Mouse (Mus musculus) layer of hippocampus, adult 11-12 months (tissue): ENCODE results near the gene Nfkbib.

Experiments
- DNase-seq: peaks from one replicate; pipeline ENCODE4 v3.0.0; 2022; ENCODE audit warnings: low spot score

Nfkbib gene

DNA sequence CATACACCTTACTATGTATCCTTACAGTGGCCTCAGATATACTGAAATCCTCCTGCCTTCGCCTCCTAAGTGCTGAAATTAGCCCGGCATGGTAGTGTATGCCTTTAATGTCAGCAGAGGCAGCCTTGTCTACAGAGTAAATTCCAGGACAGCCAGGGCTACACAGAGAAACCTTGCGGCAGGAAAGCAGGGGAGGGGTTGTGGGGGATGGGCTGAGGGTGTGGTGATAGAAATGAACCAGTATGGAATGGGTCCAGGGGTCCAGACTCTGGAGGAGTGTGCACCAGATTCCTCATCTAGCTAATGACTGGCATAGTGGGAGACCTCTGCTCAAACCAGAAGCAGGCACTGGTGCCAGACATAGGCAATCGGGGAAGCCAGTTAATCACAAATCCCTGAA, 48.2 kb downstream of the Nfkbib start:
- no peak for DNase-seq

DNA sequence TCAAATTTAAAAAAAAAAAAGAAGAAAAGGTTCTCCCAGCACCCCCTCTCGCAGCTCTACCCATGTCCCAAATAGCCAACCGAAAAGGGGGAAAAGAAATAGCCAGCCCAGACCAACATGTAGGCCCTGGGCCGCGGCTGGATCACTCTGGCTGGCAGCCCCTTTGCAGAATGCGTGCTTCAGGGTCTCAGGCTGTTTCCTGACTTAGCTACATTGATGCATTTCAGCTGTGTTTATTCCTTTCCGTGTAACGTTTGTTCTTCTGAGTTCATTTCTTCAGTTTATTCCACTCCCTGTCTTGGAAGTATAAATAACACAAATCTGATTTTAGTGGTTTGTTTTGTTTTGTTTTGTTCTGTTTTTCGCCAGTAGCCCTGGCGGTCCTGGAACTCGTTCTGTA, 49.6 kb downstream of the Nfkbib start:
- no peak for DNase-seq

DNA sequence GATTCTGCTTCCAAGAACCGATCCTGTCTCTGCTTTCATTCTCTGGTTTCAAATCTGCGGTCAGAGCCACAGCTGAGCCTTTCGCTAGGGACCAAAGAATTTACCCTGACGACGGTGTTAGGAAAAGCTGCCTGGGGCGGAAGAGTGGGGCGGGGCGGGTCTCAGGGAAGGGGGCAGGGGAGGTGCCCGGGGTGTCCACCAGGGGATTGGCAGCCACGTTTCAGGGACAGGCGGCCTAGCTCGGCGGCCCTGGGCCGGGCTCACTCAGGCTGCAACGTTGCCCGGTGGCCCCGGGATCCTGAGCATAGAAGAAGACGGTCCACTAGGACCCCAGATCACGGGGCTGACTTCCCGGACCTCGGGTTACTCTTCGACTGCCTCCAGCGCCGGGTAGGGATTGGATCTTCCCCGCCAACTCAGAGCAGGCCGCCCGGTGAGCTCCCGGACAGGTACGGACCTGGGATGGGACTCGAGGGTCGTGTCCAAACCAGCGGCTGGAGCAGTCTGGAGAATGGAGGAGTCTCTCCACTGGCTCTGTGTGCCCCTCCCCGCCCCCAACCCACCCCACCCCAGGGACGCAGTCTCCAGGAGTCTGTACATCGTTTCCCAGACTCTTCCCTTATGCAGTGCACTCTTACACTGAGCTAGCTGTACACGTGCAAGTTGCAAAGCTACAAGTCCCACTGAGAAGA, 50.6 kb downstream of the Nfkbib start, which contains the start of gene Fbxo17:
Gene Fbxo17, plus strand, starts transcription at position 215 of the 692 bp plus-strand sequence.
- no peak for DNase-seq

DNA sequence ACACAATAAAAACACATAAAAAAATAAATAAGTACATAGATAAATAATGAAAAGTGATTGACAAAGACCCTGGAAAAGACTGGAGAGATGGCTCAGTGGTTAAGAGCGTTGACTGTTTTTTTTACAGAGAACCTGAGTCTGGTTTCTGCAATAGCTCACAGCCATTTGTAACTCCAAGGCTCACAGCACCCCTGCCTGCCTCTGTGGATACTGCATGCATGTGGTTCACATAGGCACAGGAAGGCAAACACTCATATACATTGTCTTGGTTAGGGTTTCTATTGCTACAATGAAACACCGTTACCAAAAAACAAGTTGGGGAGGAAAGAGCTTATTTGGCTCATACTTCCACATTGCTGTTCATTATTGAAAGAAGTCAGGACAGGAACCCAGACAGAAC, 51.7 kb downstream of the Nfkbib start:
- DNase-seq: no peak

DNA sequence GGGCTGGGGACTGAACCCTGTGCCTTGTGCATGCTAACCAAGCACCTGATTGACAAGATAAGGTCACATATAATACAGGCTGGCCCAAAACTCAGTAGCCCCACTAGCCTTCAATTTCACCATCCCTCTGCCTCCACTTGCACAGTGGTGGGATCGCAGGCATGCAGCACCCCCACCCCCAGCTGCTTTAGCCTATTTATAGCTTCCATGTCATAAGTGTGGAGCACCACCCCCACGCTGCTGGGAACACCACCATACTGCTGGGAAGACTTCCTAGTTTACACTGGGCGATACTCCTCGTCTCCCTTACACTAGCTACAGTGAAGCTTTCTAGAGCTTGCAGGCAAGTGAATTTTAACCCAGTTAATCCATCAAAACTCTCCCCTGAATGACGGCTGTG, 52.6 kb downstream of the Nfkbib start:
- DNase-seq: peak; percentile 58

DNA sequence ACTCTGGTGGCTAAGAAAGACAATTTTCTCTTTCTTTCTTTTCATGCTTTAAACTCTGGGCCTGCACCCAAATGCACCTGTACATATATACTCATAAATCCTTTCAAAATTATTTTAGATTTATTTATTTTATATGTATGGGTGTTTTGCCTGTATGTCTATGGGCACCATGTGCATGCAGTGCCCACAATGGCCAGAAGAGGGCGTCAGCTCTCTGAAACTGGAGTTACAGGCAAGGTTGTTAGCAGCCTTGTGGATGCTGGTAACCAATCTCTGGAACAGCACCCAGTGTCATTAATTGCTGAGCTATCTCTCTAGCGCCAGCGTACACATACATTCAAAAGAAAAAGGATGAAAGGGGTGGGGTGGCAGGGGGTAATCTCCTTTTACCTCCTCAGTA, 56.4 kb downstream of the Nfkbib start:
- DNase-seq: no peak

DNA sequence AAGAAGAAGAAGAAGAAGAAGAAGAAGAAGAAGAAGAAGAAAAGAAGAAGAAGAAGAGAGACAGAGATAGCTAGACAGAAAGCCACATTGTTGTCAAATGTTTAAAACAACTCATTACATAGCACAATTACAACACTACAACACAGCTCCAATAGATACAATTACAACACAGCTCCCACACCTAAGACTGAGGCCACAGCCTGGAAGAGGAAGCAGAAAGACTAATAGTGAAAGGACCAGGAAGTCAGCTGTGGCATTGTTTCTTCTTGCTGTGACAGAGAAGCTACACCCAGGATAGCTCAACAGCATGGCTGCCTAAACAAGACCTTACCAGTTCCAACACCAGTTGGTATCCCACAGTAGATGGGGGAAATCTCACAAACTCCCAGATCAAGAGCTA, 57.9 kb downstream of the Nfkbib start:
- DNase-seq: no peak
